Mouse (Mus musculus) frontal cortex, postnatal 10 days (tissue): ENCODE data around the gene Ptk6.

Source experiments
- DNase-seq, 2 experiments: peaks; one replicate each; pipeline ENCODE4 v3.0.0; 2022; ENCODE audit warnings: low spot score in 2 of 2, mixed read lengths in 1 of 2

The Ptk6 gene

DNA sequence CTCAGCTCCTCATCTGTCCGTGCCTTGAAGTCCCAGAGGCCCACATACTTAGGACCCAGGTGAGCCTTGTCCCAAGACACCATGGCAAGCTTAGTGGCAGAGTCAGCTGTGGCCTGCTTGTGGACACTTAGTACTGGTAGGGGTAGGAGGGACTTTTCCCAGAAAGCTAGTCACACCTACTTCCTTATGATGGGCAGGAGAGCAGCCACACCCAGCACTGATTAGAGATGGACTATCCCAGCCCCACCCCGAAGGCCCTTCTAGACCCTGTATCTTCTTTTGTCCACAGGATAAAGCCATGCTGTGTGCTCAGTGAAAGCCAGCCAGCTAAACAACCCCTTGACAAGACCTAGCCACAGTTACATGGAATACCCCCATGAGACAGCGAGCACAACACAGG, at the start of gene Ptk6:
TSS of gene Ptk6 (minus strand) at position 368 of the 400 bp plus-strand sequence.
- no peak for DNase-seq

DNA sequence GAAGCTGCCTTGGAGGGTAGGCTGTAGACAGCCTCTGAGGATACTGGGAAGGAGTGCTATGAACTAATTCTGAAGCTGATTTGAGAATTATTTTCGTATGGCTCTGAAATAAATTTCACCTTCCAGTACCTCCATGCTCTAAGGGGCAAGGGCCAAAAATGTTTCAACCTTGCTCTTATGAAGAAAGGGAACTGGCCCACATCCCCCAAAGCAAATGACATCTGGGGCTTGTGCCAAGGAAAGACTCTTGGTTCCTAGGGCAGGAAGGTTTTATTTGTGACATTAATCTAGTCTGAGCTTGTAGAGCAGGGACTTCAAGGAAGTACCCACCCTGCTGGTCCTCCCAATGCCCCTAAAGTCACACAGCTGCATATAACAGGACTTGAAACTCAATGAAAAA, 49.3 kb upstream of the Ptk6 start:
- no peak for DNase-seq

DNA sequence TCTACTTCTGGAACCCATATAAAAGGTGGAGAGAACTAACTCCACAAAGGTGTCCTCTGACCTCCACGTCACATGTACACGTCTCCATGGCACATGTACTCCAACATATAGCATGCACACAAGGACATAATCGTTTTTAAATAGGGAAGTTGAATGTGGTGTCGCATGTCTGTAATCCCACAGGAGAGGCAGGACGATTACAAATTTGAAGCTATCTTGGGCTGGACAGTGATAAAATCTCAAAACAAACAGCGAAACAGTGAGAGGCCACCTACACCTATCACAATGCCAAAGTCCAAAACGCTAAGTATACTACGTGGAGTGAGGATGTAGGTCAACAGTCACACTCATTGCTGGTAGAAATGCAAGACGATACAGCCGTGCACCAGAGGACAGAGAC, 46.6 kb upstream of the Ptk6 start:
- DNase-seq, result no peak

DNA sequence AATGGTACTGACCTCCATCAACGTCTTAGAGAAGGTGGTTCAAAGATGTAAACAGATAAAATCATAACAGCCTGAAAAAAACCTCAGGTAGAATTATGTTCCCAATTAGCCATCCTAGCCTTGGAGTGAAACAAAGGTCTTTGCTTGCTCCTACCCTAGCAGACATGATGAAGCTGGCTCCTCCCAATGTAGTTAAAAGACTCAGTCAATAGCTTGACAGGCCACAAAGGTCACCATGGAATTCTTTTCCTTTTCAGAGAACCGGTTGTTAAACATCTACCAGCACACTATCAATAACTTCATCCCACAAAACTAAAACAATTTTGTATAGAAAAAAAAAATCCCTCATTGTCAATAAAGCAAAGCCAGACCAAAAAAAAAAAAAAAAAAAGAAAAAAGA, 42.4 kb upstream of the Ptk6 start:
- DNase-seq, result no peak

DNA sequence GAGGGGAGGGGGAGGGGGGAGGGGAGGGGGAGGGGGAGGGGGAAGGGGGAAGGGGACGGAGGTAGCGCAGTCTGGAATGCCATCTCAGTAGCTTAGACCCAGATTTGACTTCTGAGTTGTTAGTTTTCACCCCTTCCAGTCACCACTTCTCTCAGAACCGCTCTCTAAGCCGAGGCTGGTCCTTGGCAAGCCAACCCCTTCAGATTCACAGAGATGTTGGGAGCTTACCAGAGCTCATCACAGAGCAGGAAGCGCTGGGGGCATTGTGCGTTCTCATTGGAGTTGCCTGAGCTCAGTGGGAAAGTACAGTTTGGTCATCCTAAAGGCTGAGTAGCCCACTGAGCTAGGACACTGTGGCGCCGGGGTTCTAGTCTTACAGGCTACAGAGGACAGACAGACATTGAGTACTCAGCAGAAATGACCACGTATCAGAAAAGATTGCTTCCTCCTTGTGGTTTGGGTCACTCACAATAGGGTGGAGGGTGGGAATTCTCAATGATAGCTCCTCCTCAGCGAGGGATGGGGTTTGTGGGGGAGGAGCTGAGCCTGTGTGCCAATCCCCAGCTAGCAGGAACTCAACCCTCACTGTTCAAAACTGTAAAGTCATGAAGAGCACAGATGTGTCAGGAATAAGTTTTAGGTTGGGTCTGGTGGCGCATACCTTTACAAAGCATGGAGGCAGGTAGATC, 41.3 kb upstream of the Ptk6 start:
- no peak for DNase-seq

DNA sequence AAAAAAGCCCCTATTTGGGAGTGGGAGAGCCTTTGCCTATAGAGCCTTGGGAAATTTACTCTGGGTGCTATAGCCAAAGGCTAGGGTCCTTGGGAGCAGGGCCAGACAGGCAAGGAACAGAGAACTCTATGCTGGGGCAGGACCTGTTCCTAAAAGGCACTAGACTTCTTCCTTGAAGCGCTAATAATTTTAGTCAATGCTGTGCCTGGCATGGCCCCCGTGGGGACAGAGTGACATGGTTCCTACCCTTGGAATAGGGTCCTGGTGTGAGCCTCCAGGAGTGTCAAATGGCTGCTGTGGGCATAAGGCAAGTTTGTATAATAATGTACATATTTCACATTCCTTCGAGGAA, 39.7 kb upstream of the Ptk6 start:
- DNase-seq, result no peak

DNA sequence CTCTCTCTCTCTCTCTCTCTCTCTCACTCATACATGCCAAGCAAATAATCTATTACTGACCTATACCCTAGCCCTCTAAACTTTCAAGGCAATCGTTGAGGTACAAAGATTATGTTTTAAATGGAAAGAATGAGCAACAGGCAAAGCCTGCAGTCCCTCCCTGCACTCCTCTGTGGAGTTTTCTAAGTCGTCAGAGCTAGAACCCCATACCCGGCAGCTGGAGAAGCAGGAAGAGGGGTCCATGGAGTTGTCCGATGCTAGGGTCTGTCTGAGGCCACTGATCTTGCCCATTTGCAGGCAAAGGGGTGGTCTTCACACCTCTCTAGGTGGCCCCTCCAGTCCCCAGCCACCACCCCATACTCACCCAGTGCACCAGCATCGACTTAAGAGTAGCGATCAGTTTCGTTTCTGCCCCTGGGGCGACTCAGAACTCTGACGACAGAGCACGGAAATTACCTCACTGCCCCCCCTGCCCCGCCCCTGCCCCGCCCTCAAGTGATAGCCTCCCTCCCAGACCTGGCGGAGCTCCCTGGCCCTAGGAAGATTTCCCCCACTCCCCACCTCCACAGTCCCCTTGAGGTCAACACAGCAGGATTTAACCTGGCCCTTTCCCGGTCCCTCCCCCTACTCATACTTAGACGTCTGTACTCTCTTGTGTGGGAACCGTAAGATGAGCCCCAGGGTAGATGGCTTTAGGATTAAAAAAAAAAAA, 39.2 kb upstream of the Ptk6 start, which contains the start of gene Helz2:
TSS of gene Helz2 (minus strand) at position 426 of the 712 bp plus-strand sequence.
- DNase-seq, result no peak

DNA sequence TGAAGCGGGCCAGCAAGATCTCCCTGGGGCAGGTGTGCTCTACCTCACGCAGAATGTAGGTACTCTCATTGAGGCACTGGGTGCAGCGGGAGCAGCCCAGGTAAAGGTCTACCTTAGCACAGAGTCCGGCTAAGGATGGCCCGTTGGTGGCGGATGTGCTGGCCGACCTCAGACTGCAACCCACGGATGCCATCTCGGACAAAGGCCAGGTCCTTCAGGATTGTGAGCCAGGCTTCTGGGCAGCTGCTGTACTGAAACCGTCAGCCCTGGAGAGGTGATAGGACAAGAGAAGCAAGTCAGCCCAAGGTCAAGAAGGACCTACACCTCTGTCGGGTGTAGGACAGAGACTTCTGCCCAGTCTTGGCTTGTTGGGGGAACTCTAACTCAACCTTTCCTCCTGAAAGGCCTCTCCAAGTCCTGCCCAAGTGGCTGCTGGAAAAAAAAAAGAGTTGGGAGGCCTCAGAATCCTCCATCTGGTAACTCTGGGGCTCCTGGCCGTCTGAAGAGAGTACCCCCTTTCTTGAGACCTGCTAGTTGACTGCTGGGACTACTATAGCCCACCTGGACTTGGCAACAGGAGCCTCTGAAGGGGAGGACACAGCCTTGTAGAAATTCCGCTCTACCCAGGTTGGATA, 38.3 kb upstream of the Ptk6 start:
- no peak for DNase-seq

DNA sequence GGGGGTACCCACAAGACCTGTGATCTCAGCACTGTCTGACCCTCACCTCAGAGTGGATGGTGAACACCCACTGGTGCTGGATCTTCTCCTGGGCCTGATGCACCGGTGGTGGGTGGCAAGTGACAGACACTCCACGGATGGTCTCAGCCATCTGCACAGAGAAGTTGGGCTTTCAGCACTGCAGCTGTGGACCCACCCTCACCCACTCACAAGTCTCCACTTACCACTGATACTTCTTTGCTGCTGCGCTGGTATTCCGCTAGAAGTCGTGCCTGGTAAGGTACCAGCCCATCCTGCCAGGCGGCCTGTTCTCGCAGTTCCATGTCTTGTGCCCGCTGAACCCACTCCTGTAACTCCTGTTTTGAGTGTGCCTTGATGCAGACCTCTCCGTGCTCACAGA, 36.7 kb upstream of the Ptk6 start:
- DNase-seq, result no peak

DNA sequence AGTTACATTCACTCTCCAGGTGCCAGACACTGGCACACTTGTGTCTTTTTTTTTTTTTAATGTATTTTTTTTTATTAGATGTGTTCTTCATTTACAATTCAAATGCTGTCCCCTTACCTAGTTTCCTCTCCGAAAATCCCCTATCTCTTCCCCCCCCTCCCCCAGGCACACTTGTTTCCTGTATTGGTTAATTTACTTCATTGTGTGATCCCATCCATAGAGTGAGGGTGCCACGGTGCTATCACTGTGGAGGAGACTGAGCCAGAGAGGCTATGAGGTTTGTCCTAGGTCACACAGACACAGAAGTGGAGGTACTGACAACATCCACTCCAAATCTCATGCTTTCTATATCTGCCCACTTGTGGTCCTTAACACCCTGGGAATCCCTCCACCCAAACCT, 36.3 kb upstream of the Ptk6 start:
- no peak for DNase-seq

DNA sequence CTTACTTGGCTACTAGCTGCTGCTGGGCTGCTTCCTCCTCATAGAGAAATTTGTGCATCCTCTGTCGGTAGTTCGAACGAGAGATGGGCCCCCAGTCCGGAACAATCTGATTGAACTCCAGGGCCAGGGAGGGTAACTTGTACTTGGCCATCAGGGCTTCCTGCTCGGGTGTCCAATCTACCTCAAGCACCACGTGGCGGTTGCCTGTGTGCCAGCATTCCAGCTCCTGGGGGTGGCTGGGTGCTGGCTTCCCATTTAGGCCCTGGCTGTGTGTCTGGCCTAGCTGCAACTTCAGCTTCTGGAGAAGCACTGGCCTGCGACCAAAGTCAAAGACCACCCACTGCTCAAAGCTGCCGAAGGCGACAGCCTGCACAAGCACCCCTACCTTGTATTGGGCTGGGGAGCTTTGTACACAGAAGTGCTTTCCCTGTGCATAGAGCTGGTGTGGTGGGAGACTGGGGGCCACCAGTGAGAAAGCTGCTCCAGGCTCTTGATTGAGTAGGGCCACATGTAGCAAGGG, 35.6 kb upstream of the Ptk6 start:
- DNase-seq, result no peak

DNA sequence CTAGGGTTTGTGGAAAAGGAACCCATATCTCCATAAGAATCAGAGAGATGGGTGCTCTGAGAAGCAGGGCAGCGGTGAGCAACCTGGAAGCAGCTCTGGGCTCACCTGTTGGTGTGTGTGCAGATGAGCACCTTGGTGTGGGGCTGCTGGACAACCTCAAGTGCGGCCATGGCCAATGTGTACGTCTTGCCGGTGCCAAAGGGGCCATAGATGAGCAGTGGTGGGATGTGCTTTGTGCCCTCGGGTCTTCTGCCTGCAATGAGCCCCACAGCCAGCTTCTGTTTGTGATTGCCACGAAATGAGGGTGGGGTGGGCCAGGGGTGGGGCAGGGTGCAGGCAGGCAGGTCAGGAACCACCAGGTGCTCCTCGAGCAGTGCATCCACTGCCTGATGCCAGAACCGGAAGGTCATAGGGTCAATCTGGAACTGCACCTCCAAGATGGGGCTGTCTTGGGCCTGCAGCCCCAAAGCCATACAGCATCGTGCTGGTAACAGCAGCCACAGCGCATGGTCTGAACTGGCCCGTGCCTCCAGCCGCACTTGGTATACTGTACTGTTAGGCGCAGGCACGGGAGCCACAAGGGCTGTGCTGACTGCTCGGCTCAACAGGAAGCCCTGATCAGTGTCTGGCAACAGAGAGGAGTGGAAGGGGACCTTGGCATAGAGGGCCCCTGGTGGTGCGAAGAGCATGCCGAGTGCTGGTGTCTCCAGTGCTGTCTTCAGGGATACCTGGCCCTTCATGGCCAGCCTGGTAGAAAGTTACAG, 34.8 kb upstream of the Ptk6 start:
- DNase-seq, result no peak

DNA sequence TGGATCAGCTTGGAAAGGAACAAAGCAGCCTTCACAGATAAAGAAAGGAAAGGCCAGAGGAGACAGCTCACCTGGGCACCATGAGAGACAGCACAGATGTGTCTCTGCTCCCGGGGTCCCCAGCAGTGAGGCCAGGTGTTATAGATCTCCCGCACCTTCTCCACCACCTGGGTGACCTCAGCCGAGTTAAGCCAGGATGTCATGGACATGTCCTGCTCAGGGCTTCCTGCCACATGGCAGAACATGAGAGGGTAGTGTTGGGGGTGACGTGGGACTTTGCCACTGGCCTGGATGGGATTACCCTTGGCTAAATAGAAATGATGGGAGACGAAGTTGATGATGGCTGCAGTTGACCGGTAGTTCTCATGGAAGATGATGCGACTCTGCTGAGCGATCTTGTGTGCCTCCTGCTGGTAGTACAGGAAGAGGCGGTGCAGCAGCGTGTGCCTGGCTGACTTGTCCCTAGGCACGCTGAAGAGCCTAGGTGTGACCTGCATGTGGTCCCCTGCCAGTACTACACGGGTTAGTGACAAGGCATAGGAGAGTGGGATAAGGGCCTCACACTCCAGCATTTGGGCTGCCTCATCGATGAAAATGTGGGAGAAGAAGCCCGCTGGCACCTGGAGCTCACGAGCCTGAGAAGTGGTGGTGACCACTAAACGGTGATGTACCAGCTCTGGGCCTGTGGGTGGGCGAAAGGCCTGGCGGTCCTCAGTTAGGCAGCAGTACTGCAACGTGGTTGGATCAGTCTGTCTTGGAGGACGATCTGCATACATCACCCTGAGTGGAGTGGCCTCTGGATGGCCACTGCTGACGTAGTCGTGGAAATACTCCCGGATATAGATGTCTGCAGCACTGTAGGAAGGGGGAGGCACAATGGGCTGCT, 33.3 kb upstream of the Ptk6 start:
- DNase-seq, result no peak

DNA sequence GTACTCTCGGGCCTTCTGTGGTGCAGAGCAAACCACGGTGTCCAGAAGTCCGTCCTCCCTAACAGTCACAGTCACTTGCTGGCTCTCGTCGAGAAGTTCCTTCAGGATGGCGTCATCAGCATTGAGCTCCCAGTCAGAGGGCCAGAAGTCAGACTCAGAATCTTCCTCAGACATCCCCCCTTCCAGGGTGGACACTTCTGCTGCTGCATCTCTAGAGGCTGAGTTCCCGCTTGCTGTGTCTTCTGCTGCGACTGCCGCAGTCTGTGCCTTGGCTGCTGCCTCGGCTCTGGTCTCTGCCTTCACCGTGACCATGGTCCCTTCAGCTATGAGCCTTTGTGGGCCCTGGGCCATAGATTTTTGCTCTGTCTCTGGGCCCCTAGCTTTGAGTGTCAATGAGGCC, 32.1 kb upstream of the Ptk6 start:
- no peak for DNase-seq

DNA sequence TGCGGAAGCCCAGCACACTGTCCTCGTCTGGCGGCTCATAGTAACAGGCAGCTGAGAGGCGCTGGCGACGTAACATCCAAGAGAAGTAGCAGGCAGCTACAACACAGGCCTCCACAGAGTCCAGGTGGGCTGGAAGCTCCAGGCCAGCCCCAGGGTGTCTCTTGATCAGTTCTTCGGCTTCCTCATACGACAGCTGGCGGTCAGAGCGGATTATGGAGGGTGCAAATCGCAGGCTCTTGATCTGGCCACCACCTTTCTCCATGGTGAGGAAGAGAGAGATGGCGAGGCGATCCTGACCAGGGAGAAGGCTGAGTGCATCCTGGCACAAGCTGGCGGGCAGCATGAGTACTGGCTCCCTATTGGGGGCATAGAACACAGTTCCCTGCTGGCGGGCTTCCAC, 30.9 kb upstream of the Ptk6 start:
- DNase-seq, result no peak

DNA sequence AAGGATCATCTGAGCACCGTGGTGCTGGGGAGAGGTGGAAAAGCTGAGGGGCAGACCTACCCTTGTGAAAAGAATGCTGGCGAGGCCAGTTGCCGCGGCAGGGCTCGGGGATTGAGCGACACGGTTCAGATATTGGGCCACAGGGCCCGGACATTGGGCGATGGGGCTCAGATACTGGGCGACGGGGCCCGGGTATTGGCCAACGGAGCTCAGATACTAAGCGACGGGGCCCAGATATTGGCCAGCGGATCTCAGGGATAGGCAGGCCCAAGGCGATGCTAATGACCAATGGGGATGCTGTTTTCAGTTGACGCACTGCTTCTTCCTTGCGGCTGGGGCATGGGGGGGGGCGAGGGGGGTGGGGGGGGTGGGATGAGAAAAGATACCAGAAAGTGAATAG, 28.6 kb upstream of the Ptk6 start:
- no peak for DNase-seq

DNA sequence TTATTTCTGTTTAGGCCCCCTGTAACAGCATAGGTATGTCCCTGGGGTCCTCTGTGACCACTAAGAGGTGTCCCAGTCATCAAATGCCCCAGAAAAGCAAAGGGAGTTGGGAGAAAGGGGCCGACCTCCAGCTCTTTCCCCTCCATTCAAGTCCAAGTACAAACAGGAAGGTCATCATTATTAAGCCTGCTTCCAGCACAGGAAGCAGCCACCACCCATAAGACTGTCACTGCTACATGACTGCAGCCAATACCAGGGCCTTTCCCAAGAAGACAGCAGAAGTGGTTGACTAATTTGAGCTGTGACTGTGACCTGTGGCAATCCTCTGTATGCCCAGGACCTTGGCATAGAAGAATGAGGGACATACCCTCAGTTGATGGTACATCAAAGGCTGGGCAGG, 25.7 kb upstream of the Ptk6 start:
- no peak for DNase-seq

DNA sequence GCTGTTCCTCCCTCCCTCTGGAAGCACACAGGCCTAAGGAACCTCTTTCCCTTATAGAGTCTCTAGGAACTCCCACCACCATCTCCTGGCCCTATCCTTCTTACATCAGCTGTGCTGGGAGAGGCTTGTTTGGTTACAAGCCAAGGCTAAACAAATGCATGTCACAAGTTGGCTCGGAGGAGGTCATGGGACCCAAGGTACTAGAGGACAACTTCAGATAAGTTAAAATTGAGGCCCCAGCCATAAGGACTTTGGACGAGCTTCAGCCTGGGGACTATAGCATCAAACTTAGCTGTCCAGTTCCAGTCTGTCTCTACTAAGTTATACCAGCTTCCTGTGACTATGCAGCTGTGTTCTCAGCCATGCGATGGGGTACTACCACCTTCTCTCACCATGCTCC, 24.5 kb upstream of the Ptk6 start:
- DNase-seq, result no peak

DNA sequence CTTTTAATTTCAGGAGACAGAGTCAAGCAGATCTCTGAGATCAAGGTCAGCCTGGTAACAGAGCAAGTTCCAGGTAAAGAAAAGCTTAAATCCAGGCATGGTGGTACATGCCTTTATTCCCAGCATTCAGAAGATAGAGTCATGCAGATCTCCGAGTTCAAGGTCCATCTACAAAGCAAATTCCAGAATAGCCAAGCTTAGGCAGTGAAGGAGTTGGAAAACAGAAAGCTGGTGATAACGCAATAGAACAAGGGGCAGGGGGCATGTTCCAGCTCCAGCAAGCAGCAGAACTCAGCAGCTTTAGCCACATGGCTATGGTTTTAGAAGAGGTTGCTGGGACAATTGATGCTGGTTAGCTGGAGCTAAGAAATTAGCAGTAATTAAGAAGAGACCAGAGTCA, 22.4 kb upstream of the Ptk6 start:
- no peak for DNase-seq

DNA sequence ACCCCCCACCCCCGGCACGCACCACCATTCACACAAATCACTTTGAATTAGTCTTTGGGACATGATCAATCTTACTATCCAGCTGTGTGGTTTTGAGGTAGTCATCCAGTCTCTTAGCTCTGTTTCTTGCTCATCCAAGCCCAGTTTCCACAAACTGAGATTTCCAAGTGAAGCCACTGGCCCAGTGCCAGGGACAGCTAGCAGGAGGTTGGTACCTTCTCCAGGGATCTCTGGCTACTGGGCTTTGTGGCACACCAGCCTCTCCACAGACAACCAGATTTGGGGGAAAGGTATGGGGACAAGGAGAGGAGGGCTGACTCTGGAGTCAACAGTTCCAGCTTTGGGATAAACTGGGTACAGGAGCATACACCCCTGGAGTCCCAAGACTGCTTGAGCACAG, 17.8 kb upstream of the Ptk6 start:
- DNase-seq, result no peak

DNA sequence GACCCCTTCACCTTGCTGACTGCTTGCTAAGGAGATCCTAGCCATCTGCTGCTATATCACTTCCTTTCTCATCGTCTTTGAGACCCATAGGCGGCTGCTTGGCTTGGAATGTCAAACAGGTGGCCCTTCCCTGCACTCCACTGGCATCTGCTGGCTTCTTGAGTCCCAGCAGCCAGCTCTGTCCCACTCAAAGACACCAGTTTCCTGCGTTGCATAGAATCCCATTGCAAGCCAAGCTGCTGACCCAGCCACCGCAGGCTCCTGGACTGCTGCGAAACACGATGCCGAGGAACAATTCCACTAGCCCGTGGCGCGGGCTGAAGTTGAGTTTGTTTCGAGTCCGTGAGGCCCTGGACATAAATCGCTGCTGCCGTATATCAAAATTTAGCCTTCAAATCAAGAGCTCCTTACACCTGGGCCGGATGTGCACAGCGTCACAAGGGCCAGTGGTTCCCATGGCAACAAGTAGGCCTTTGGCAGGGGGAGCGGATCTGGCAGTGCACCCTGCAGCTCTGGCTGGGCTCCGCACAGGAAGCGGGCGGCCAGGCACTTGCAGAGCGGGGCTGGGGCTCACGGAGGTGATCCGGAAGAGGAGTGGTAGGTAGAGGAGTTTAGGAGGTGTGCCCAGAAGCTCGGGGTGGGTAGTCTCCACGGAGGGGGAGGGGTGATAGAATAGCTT, 17.1 kb upstream of the Ptk6 start, which contains the start of gene Fndc11:
TSS of gene Fndc11 (plus strand) at position 476 of the 679 bp plus-strand sequence.
- DNase-seq, result peak; percentile 33 to 55
